Mouse (Mus musculus) bone marrow macrophage, adult 2 months (primary cell): ENCODE data around the gene Nipa1.

Experiments used
- CTCF ChIP-seq: IDR thresholded peaks from 2 replicates; pipeline ENCODE4 v1.5.1; 2012; ENCODE audit warnings: low read depth, mild to moderate bottlenecking, low read length, moderate library complexity
- POLR2A ChIP-seq: IDR thresholded peaks from 2 replicates; pipeline ENCODE4 v1.6.1; 2012; ENCODE audit warnings: mild to moderate bottlenecking, low read depth, low read length, borderline replicate concordance

GRCm38 (mm10) chr7:56013261-56014001, 6.3 kb downstream of the Nipa1 start:
- TF ChIP-seq POLR2A (no peak), CTCF (no peak)
